Mouse (Mus musculus): ENCODE measurements at regions not wholly inside any gene's neighbourhood (a gene's known extent, or its start where the extent isn't known, plus 50 kb on each side); places are given as distances from the start of the nearest gene placed in this dataset.

DNA sequence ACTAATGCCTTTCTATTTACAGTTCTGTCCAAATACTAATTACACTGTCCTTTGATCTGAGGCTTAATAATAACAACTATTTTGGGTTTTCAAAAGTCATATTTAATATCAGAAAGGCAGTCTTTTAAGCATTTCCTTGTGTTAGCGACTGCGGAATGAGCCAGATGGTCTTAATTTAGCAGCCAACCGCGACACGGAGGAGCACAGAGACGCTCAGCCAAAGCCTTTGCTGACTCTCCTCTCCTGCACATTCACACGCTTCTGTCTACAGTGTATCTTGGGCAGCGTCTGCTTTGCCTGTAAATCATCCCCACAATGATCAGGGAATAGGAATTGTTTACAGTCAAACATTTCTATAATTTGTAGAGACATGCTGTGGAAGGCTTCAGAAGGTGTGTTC, 201.1 kb downstream of the Zfp462 start:
- TF ChIP-seq CTCF (IDR thresholded peaks at IDR 0.05; ENCODE audit: low read depth, low read length), result no peak
- TF ChIP-seq POLR2A (IDR thresholded peaks at IDR 0.05; ENCODE audit: insufficient read depth, low read length), result no peak
- TF ChIP-seq EP300 (IDR thresholded peaks at IDR 0.05; ENCODE audit: insufficient read depth, low read depth, low read length), result no peak

Measured in ES-Bruce4 (cell line).